ENCODE assay signal across 8 mouse cellular contexts in the genomic region with DNA sequence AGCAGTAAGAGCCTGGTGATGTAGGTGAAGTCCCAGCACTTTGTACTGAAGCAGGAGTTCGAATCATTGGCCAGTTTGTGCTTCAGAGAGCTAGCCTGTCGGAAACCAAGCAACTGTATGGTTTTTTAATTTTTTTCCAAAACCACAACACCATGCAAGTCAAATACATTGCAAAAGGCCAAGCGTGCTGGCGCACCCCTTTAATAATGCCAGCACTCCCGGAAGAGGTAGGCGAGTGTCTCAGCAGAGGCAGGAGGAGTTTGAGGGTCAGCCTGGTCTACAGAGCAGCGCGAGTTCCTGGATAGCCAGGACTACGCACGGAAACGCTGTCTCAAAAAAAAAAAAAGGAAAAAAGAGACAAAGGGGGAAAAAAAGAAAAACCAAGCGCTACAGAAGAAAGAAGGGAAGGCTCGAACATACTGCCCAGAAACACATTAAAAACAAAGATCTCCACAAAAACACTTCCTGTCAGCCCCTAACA. TPM values are rescaled to one million over a fixed set of nuclear protein-coding genes. Genes with fewer than 3 reads are reported as not detected.
DNase-seq lines count a peak whose midpoint lies in the region; TF ChIP-seq lines count a peak whose summit lies in the region.

No protein-coding gene starts in this region.

- 5% methylated on average over 12 of the region's 13 CpGs for WGBS in cerebellum, adult 2 months

- peak overlapping the region; percentile 93 for H3K4me3 ChIP-seq in cerebellum, adult 2 months (replicated peaks; ENCODE audit: insufficient read depth, low read depth, low read length)

- peak; percentile 29 to 43 for DNase-seq in thymus, adult 18-20 months
- no peak for DNase-seq in thymus, postnatal 0 days (ENCODE audit: low spot score)
- DNase-seq in cerebellum, adult 2 months: peak; percentile 56 to 60
- DNase-seq in heart, adult 8-10 months (ENCODE audit: low spot score): peak; percentile 28
- peak; percentile 20 to 30 for DNase-seq in kidney, adult 8-10 months
- peak; percentile 44 for DNase-seq in lung, postnatal 10 days
- DNase-seq in skeletal muscle tissue, adult 2 months (ENCODE audit: low read depth, low spot score): peak; percentile 10
- no peak for DNase-seq in gastrocnemius, postnatal 10 days

- no peak for TF ChIP-seq CTCF in cerebellum, adult 2 months (IDR thresholded peaks at IDR 0.05; ENCODE audit: borderline replicate concordance, insufficient read depth, low read depth, low read length)

- H3K27ac ChIP-seq in cerebellum, adult 2 months (ENCODE audit: insufficient read depth, low read length): peak overlapping the region; percentile 75

- TF ChIP-seq POLR2A in cerebellum, adult 2 months (IDR thresholded peaks at IDR 0.05; ENCODE audit: borderline replicate concordance, insufficient read depth, low read length): no peak

- H3K4me1 ChIP-seq in cerebellum, adult 2 months (ENCODE audit: control insufficient read depth, insufficient read depth, low read length): no peaks in the 10 kb centered on the region

- H3K27me3 ChIP-seq in cerebellum, adult 2 months (ENCODE audit: control insufficient read depth, insufficient read depth, low read length): no peaks in the 10 kb centered on the region

RNA-seq across cellular contexts. Expression of a gene that starts 0.3 kb away (rescaled TPM):
- polyA plus RNA-seq in thymus, postnatal 0 days (2015; fragmentation: Nextera tagmentation; extraction: Ambion mirVana): 317 and 344 TPM in 2 replicates
- 91.0 and 92.8 TPM in 2 replicates for polyA plus RNA-seq in cerebellum, adult 2 months (2012; rRNA removed)
- total RNA-seq in heart, adult 8-10 months (2022): 10 to 100 TPM; 58.2 to 78.0 (median 62.0) TPM
- total RNA-seq in gastrocnemius, postnatal 10 days (2021): 100 to 1,000 TPM; 102 to 114 TPM

RNA-seq across cellular contexts. Expression of a gene that starts 24.4 kb away (rescaled TPM):
- 45.1 and 46.9 TPM in 2 replicates for polyA plus RNA-seq in thymus, postnatal 0 days (2015; fragmentation: Nextera tagmentation; extraction: Ambion mirVana)
- 16.3 and 17.6 TPM in 2 replicates for polyA plus RNA-seq in cerebellum, adult 2 months (2012; rRNA removed)
- total RNA-seq in heart, adult 8-10 months (2022): 10 to 100 TPM; 21.0 to 24.4 (median 22.6) TPM
- 10 to 100 TPM; 19.6 to 21.4 TPM for total RNA-seq in gastrocnemius, postnatal 10 days (2021)

RNA-seq across cellular contexts. Expression of a gene that starts 36.0 kb away (rescaled TPM):
- polyA plus RNA-seq in thymus, postnatal 0 days (2015; fragmentation: Nextera tagmentation; extraction: Ambion mirVana): 9.0 and 11.0 TPM in 2 replicates
- polyA plus RNA-seq in cerebellum, adult 2 months (2012; rRNA removed): 63.2 and 67.5 TPM in 2 replicates
- total RNA-seq in heart, adult 8-10 months (2022): 100 to 1,000 TPM; 129 to 132 (median 132) TPM
- 100 to 1,000 TPM; 106 to 107 TPM for total RNA-seq in gastrocnemius, postnatal 10 days (2021)

RNA-seq across cellular contexts. Expression of a gene that starts 39.3 kb away (rescaled TPM):
- 7.4 and 11.0 TPM in 2 replicates for polyA plus RNA-seq in thymus, postnatal 0 days (2015; fragmentation: Nextera tagmentation; extraction: Ambion mirVana)
- polyA plus RNA-seq in cerebellum, adult 2 months (2012; rRNA removed): 25.6 and 28.8 TPM in 2 replicates
- total RNA-seq in heart, adult 8-10 months (2022): 10 to 100 TPM; 27.3 to 34.6 (median 33.3) TPM
- 10 to 100 TPM; 19.8 to 20.9 TPM for total RNA-seq in gastrocnemius, postnatal 10 days (2021)

Comparison
In these comparisons a context has a peak if more than half of its experiments do, and no peak if none do; other contexts are left out.
1. DNase-seq: peak in thymus, adult 18-20 months (2 of 2), cerebellum, adult 2 months (2 of 2), heart, adult 8-10 months (single experiment), kidney, adult 8-10 months (2 of 2), lung, postnatal 10 days (single experiment) and skeletal muscle tissue, adult 2 months (single experiment); none in thymus, postnatal 0 days (single experiment) and gastrocnemius, postnatal 10 days (single experiment).